Mouse (Mus musculus) ovary, adult 18-20 months (tissue): Measurements from ENCODE around the gene Wscd2.

Experiments used
- DNase-seq: peaks from one replicate; pipeline ENCODE4 v3.0.0; 2022; ENCODE audit warnings: low spot score, mixed read lengths

Wscd2 gene

GRCm38 (mm10) chr5:113490033-113490432, at the start of gene Wscd2:
TSS of gene Wscd2 (plus strand) at chr5:113490333.
- DNase-seq = no peak

GRCm38 (mm10) chr5:113442180-113442579, 48.0 kb upstream of the Wscd2 start:
- DNase-seq = no peak

GRCm38 (mm10) chr5:113448023-113448734, 42.0 kb upstream of the Wscd2 start:
- no peak for DNase-seq

GRCm38 (mm10) chr5:113449336-113449735, 40.8 kb upstream of the Wscd2 start:
- no peak for DNase-seq

GRCm38 (mm10) chr5:113452691-113453090, 37.4 kb upstream of the Wscd2 start:
- DNase-seq = no peak

GRCm38 (mm10) chr5:113453356-113453755, 36.8 kb upstream of the Wscd2 start:
- DNase-seq = no peak

- no peak for DNase-seq
Measured at GRCm38 (mm10) chr5:113456020-113456419, 34.1 kb upstream of the Wscd2 start.

- no peak for DNase-seq
Measured at GRCm38 (mm10) chr5:113456756-113457155, 33.4 kb upstream of the Wscd2 start.

GRCm38 (mm10) chr5:113457260-113457659, 32.9 kb upstream of the Wscd2 start:
- no peak for DNase-seq

GRCm38 (mm10) chr5:113459942-113460341, 30.2 kb upstream of the Wscd2 start:
- DNase-seq = no peak

- DNase-seq = no peak
Measured at GRCm38 (mm10) chr5:113461582-113461981, 28.6 kb upstream of the Wscd2 start.

- no peak for DNase-seq
Measured at GRCm38 (mm10) chr5:113461998-113462625, 28.0 kb upstream of the Wscd2 start.

GRCm38 (mm10) chr5:113464731-113465130, 25.4 kb upstream of the Wscd2 start:
- DNase-seq = no peak

GRCm38 (mm10) chr5:113466536-113466935, 23.6 kb upstream of the Wscd2 start:
- DNase-seq = no peak

GRCm38 (mm10) chr5:113467072-113467471, 23.1 kb upstream of the Wscd2 start:
- DNase-seq = no peak

GRCm38 (mm10) chr5:113467765-113468164, 22.4 kb upstream of the Wscd2 start:
- DNase-seq = no peak

- no peak for DNase-seq
Measured at GRCm38 (mm10) chr5:113468625-113469024, 21.5 kb upstream of the Wscd2 start.

- no peak for DNase-seq
Measured at GRCm38 (mm10) chr5:113469231-113469630, 20.9 kb upstream of the Wscd2 start.

GRCm38 (mm10) chr5:113469826-113470225, 20.3 kb upstream of the Wscd2 start:
- DNase-seq = no peak

- DNase-seq = no peak
Measured at GRCm38 (mm10) chr5:113471417-113471816, 18.7 kb upstream of the Wscd2 start.

- no peak for DNase-seq
Measured at GRCm38 (mm10) chr5:113472339-113472738, 17.8 kb upstream of the Wscd2 start.

GRCm38 (mm10) chr5:113476816-113477215, 13.3 kb upstream of the Wscd2 start:
- no peak for DNase-seq

GRCm38 (mm10) chr5:113479075-113479474, 11.1 kb upstream of the Wscd2 start:
- no peak for DNase-seq

GRCm38 (mm10) chr5:113480451-113480850, 9.7 kb upstream of the Wscd2 start:
- no peak for DNase-seq
